Mouse (Mus musculus): ENCODE measurements around the gene S100g.

GRCm38 (mm10) chrX:162991396-162991795 lies 27.0 kb upstream of the S100g start:
- TF ChIP-seq CTCF (IDR thresholded peaks at IDR 0.05) (no peak), EP300 (IDR thresholded peaks at IDR 0.05) (no peak)
